Mouse (Mus musculus): ENCODE results near the gene Immp2l.

Gene Immp2l

GRCm38 (mm10) chr12:41520326-41520725 is 496.4 kb downstream of the Immp2l start:
- DNase-seq (ENCODE audit: low read depth, low spot score), result no peak

DNA sequence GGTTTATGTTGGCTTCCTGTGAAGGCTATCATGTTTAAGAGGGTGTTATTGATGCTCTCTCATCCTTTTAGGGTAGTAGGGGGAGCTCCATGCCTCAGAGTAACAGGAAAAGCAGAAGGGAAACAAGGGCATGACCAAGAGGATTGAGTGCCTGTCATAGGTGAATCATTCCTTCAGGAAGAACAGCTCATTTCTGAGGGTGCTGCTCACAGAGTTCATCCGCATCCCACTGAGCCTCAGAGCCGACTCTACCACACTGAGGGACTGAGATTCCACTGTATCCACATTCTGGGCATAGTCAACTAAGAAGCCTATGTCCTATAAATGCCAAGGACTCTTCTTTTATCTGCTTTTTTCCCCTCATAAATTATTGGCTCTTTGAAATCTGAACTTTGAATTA is 497.8 kb downstream of the Immp2l start:
- DNase-seq (ENCODE audit: low read depth, low spot score), result no peak

DNA sequence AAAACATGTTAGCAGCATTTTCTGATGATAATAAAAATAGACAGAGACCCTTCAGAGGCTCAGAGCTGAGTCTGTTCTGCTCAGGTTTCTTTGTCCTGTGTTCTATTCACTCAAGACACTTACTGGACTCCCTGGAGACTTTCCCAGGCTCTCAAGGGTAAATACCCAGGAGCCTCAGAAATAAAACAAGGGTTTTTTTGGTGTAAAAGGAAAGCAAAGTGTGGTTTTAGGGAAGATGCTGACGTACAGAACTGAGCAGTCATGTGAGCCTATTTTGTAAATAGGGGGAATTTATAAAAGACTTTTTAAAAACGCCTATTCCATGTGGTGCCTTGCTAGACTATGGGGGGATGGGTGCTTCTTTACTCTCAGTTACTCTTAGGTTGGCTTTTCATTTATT is 502.8 kb downstream of the Immp2l start:
- DNase-seq (ENCODE audit: low read depth, low spot score), result no peak

DNA sequence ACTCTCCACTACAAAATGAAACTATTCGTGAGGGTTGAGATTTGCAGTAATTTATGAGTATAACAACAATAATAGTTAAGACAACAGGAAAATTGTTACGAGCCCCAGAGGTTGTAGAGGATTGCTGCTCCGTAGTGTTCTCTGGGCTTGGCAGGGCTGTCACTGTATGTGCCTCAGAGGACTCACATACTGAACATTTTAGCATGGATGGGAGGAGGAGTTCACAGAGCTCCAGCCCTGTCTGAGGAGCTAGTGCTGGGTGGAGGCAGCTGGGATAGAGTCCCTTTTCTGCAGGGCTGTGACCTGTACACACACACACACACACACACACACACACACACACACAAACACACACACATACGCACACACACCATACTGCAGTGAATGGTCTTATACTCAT is 504.5 kb downstream of the Immp2l start:
- DNase-seq (ENCODE audit: low read depth, low spot score), result no peak

GRCm38 (mm10) chr12:41539989-41540388 is 516.1 kb downstream of the Immp2l start:
- no peak for DNase-seq (ENCODE audit: low read depth, low spot score)

GRCm38 (mm10) chr12:41551578-41551977 is 527.7 kb downstream of the Immp2l start:
- no peak for DNase-seq (ENCODE audit: low read depth, low spot score)

DNA sequence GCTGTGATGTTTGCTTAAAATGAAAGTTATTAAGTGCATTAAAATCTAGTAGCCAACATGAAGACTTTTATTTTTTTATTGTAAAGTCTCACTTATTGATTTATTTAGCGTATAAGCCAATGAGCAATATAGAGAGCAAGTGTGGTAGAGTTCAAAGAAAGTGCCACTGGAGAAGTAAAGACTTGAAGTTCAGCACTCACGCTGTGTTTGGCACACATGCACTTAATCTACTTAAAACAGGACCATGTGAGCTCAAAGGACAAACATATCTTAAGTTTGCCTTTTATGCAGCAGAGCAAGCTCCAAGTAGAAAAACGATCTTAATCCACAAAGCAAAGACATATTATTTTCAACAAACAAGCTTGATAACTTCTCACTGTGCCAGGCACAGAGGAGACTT is 533.9 kb downstream of the Immp2l start:
- DNase-seq (ENCODE audit: low read depth, low spot score), result no peak

DNA sequence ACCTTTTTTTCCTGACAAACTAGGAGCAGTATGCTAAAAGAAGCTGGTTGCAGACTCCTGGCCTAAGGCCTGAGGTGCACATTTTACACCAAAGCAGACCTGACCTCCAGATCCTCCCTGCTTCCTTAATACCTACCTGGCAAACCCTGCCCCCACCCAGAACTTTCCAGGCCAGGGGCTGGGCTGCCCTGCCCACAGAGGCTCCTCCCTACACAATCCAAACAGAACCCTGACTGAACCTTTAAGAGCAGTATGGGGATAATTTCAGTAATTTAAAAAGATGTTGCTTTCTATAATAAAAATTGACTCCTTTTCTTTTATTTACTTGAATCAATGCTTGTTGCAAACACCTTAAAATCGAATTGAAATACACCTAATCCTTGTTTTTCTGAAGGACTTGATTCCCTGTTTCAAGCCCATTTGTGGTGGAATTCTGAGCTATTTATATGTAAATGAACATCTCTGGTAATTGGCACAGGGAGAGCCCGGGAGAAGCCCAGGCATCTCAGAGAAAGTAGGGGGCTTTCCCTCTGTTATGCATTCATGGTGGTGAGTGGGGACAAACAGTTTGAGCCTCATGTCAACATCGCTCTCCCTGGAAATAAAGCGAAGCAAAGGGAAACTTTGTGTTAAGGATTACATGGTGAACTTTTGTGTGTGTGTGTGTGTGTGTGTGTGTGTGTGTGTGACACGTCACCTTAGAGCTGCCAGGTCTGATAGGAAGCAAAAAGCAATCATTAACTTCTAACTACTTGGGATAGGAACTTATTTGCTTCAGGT is 535.3 kb downstream of the Immp2l start:
- no peak for DNase-seq (ENCODE audit: low read depth, low spot score)

GRCm38 (mm10) chr12:41565540-41566432 is 541.9 kb downstream of the Immp2l start:
- peak; percentile 37 for DNase-seq (ENCODE audit: low read depth, low spot score)

- DNase-seq (ENCODE audit: low read depth, low spot score), result no peak
Measured at GRCm38 (mm10) chr12:41566433-41566794, 542.5 kb downstream of the Immp2l start.

DNA sequence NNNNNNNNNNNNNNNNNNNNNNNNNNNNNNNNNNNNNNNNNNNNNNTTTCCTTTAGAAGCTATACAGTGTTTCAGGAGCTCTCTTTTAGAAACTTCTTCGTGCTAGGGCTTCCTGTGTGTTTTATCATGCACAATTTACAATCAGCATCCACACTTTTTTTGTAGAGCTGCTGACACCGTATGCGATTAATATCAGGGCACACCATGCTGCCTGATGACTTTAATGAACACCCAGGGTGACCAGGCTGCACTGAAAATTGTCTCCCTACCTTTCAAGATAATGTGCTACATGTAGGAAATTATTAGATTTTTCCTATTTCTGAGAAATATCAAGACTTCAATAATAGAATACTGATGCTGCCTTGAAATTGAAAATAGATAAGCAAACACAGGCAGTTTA is 549.9 kb downstream of the Immp2l start:
- no peak for DNase-seq (ENCODE audit: low read depth, low spot score)

- no peak for DNase-seq (ENCODE audit: low read depth, low spot score)
Measured at GRCm38 (mm10) chr12:41575221-41575620, 551.3 kb downstream of the Immp2l start.

GRCm38 (mm10) chr12:41593401-41593800 is 569.5 kb downstream of the Immp2l start:
- no peak for DNase-seq (ENCODE audit: low read depth, low spot score)

- no peak for DNase-seq (ENCODE audit: low read depth, low spot score)
Measured at GRCm38 (mm10) chr12:41594037-41594436, 570.1 kb downstream of the Immp2l start.

DNA sequence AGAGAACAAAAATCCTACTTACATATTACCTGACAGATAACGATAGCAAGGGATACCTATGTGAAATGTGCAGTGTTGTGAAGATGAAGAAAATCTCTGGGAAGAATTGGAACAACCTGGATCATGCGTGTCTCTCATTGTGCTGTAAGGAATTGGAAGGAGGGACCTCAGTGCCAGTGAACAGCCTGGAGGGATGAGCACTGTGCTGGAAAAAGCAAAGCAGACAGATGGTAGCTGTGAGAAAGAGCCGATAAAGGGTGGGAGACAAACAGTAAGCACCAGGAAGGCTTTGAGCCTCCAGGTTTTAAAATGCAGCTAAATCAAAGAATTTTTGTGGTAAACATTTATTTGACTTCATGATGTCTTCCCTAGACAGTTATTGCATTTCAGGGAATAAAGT is 591.4 kb downstream of the Immp2l start:
- DNase-seq (ENCODE audit: low read depth, low spot score), result no peak

DNA sequence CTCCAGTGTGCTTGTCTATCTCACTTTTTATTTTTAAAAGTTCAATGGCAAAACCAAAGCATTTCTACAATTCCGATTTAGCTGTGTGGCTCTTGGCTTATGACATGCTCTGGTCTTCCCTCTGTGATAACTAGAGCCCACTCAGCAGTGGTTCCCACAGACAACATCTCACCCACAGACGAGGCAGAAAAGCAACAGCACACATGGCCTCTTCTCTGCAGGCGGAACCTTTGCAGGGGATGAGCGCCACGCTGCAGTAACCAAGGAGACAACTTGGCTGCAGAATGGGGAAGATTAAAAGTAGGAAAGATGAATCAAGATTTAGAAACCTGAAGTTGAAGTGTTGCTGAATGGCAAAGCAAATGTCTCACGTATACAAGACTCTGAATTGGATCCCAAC is 597.5 kb downstream of the Immp2l start:
- no peak for DNase-seq (ENCODE audit: low read depth, low spot score)

GRCm38 (mm10) chr12:41643262-41643661 is 619.4 kb downstream of the Immp2l start:
- DNase-seq (ENCODE audit: low read depth, low spot score), result no peak

GRCm38 (mm10) chr12:41644802-41645551 is 621.1 kb downstream of the Immp2l start:
- no peak for DNase-seq (ENCODE audit: low read depth, low spot score)

DNA sequence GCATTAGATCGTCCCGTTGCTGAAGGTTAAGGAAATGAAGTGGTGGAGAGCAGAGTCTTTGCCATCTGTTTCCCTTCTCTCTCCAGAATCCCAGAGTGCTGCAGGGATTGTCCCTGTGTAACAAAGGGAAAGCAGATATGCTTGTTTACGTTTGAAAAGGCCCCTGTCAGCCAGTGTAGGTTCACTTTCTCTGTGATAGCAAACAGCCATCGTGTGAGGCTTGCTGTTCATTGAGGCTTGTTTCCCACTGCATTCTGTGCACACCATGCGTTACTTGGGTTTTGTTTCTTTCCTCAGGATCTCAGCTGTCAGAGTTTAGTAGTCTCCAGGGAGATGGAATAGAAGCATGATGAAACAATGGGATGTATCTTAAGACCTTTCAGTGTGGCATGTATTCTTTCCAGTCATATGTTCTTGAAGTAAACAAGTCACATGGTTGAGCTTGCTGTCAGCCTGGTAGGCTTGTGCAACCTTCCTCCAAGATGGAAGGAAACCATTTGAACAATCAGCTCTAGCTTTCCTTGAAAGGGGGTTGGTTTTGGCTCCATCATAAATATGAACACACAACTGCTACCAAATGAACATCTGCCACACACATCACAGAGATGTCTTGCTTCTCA is 623.2 kb downstream of the Immp2l start:
- peak; percentile 44 for DNase-seq (ENCODE audit: low read depth, low spot score)

GRCm38 (mm10) chr12:41647675-41648074 is 623.8 kb downstream of the Immp2l start:
- no peak for DNase-seq (ENCODE audit: low read depth, low spot score)

DNA sequence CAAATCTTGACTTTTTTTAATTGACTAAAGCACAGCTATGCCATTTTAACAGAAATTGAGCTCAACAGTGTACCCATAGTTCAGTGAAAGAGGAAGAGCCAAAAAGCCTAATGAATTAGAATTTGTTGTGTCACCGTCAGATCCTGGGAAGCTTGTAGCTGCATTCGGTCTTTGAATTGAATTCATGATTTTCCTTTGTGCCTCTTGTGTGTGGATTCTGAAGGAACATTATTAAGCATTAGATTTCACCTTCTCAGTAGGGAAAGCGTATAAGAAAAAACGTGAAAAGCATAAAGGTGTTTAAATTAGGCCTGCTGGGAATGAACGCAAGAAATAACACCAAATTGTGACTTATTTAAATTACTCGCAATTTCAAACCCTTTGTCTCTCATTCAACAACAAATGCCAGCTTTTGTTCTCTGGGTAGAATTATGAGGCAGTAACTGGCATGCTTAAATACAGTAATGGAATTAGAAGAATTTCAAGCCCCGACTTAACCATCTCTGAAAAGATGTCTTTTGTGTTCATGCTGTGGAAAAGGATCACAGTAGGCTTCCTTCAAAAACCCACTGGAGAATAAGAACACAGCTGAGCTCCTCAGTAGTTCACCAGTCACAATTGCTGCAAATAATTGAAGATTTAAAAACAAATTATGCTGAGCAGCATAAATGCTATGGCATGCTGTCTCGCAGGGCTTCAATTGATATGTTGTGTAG is 626.1 kb downstream of the Immp2l start:
- no peak for DNase-seq (ENCODE audit: low read depth, low spot score)

Measured in mesoderm, embryonic 11.5 days (tissue).